Mouse (Mus musculus) activated CD4-positive, CD25-positive, alpha-beta regulatory T cell (primary cell): Measurements from ENCODE around the gene Mcpt9. TPM values are rescaled to one million over a fixed set of nuclear protein-coding genes. Genes with fewer than 3 reads are reported as not detected.

Experiments used
- polyA plus RNA-seq, 2 experiments: library from polyadenylated mRNA; unstranded; fragments of 100-300 nt; shearing (Covaris generic); gene quantifications; one replicate each; pipeline ENCODE4 v1.2.1; 2017

The Mcpt9 gene
- polyA plus RNA-seq, result not detected

DNA sequence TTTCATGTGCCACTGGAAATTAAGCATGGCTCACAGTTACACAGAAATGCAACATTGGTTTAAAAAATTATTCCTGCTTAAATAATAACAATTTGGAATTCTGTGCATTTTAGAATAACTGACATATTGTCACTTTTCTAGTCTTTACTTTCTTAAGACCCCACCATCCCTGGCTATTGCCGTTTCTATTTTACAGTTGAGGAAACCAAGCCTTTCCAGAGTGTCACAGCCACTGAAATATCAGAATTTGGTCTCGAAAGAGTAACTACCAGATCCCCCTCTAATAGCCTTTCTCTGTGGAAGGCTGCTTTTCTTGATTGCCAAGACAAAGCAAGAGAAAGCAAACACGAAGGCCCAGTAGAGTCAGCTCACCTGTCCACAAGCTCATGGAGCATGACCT lies at the start of gene Mcpt9:
Gene Mcpt9, minus strand, starts transcription at position 101 of the 400 bp plus-strand sequence.

DNA sequence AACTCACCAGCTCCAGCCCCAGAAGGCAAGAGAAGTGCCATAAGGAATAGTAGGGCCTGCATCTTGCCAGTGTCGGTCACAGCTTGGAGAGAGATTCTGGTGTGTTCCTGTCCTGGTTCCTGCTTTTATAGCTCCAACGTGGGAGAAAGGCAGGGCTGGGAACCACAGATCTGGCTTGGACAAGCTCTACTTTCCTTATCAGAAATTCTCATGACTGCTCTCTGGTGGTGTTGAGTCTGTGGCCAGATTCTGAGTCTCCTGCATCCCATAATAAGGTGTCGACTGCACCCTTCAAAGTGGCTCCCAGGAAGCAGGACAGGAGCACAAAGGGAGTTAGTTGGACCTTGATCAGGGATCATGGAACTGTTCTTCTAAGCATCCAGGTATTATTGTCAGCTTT lies 31.9 kb upstream of the Mcpt9 start, which contains the start of gene Mcpt4:
Gene Mcpt4, minus strand, starts transcription at position 101 of the 400 bp plus-strand sequence.

DNA sequence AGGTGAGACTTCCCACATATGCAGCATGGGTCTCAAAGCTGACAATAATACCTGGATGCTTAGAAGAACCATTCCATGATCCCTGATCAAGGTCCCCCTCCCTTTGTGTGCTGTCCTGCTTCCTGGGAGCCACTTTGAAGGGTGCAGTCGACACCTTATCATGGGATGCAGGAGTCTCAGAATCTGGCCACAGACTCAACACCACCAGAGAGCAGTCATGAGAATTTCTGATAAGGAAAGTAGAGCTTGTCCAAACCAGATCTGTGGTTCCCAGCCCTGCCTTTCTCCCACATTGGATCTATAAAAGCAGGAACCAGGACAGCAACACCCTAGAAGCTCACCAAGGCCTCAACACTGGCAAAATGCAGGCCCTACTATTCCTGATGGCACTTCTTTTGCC lies 11.5 kb upstream of the Mcpt9 start, which contains the start of gene Mcpt2:
Gene Mcpt2, plus strand, starts transcription at position 250 of the 400 bp plus-strand sequence.

DNA sequence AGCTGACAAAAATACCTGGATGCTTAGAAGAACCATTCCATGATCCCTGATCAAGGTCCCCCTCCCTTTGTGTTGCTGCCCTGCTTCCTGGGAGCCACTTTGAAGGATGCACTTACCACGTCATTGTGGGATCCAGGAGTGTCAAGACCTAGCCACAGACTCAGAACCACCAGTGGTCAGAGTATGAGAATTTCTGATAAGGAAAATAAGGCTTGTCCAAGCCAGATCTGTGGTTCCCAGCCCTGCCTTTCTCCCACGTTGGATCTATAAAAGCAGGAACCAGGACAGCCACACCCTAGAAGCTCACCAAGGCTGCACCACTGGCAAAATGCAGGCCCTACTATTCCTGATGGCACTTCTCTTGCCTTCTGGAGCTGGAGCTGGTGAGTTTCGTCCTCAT lies 12.6 kb downstream of the Mcpt9 start, which contains the start of gene Mcpt1:
Gene Mcpt1, plus strand, starts transcription at position 301 of the 400 bp plus-strand sequence.

Other genes starting within 250 kb of the Mcpt9 start
- gene Adcy4, start 246.4 kb downstream of the Mcpt9 start, polyA plus RNA-seq, result under 1 TPM; 0.16 to 0.32 TPM
- gene Ripk3, start 241.6 kb downstream of the Mcpt9 start, polyA plus RNA-seq, result 100 to 1,000 TPM in 1 of 2 experiments, 10 to 100 TPM in 1; 72.7 to 103 TPM
- gene Nfatc4, start 207.4 kb downstream of the Mcpt9 start, polyA plus RNA-seq, result not detected
- gene Nynrin, start 176.5 kb downstream of the Mcpt9 start, polyA plus RNA-seq, result under 1 TPM; 0.15 to 0.99 TPM
- gene Cbln3, start 146.1 kb downstream of the Mcpt9 start, polyA plus RNA-seq, result under 1 TPM; 0.22 to 0.31 TPM
- gene Khnyn, start 145.5 kb downstream of the Mcpt9 start, polyA plus RNA-seq, result 10 to 100 TPM; 26.8 to 67.7 TPM
- gene Sdr39u1, start 130.2 kb downstream of the Mcpt9 start, polyA plus RNA-seq, result 10 to 100 TPM; 53.9 to 72.7 TPM
- not detected for gene Cma1, start 85.8 kb downstream of the Mcpt9 start, polyA plus RNA-seq
- gene Cma2, start 79.5 kb downstream of the Mcpt9 start, polyA plus RNA-seq, result not detected
- gene Mcpt1, start 12.5 kb downstream of the Mcpt9 start, polyA plus RNA-seq, result under 1 TPM in 1 of 2 experiments, not detected in 1; 0.41 TPM
- gene Mcpt2, start 11.5 kb upstream of the Mcpt9 start, polyA plus RNA-seq, result not detected
- gene Mcpt4, start 31.8 kb upstream of the Mcpt9 start, polyA plus RNA-seq, result 1 to 10 TPM in 1 of 2 experiments, not detected in 1; 1.6 TPM
- not detected for gene Mcpt8, start 54.8 kb upstream of the Mcpt9 start, polyA plus RNA-seq
- gene Ctsg, start 72.1 kb upstream of the Mcpt9 start, polyA plus RNA-seq, result not detected
- gene Gzme, start 90.1 kb upstream of the Mcpt9 start, polyA plus RNA-seq, result not detected
- not detected for gene Gzmd, start 102.1 kb upstream of the Mcpt9 start, polyA plus RNA-seq
- gene Gzmg, start 129.1 kb upstream of the Mcpt9 start, polyA plus RNA-seq, result not detected
- not detected for gene Gzmn, start 144.1 kb upstream of the Mcpt9 start, polyA plus RNA-seq
- gene Gzmf, start 180.9 kb upstream of the Mcpt9 start, polyA plus RNA-seq, result under 1 TPM in 1 of 2 experiments, not detected in 1; 0.51 TPM
- gene Gzmc, start 204.2 kb upstream of the Mcpt9 start, polyA plus RNA-seq, result 10 to 100 TPM in 1 of 2 experiments, 1 to 10 TPM in 1; 4.5 to 12.1 TPM
- gene Gzmb, start 231.8 kb upstream of the Mcpt9 start, polyA plus RNA-seq, result 100 to 1,000 TPM in 1 of 2 experiments, 10 to 100 TPM in 1; 63.8 to 416 TPM